Mouse (Mus musculus) left cerebral cortex, postnatal 10 days (tissue): ENCODE measurements around the gene Nnmt. TPM values are rescaled to one million over a fixed set of nuclear protein-coding genes. Genes with fewer than 3 reads are reported as not detected.

Source experiments
- DNase-seq, 2 experiments: peaks; one replicate each; pipeline ENCODE4 v3.0.0; 2021 to 2022; ENCODE audit warnings: low spot score in 2 of 2, mixed read lengths in 1 of 2; ENCODE audit errors: extremely low spot score in 1 of 2
- intact Hi-C: fragments of 180-260 bp; cut with DNase I; formaldehyde crosslinking; loops from one replicate; pipeline ENCODE4 v1.15.1; 2025
- total RNA-seq, 2 experiments: library from RNA; stranded (reverse); gene quantifications; 2 replicates each; pipeline ENCODE4 v1.2.3; 2021

Nnmt gene
- total RNA-seq, 2 experiments from 2014 or later, result 8.0 to 9.7 TPM

GRCm38 (mm10) chr9:48640881-48641280 is 35.9 kb upstream of the Nnmt start:
- intact Hi-C loops, result loop anchor here (10.0 kb wide), 1 partner anchor 844 kb away; the partner anchor contains the start of gene Ttc12
- no peak for DNase-seq

- intact Hi-C loops, result no loop called here
- no peak for DNase-seq
Observed at GRCm38 (mm10) chr9:48638176-48638803, 33.3 kb upstream of the Nnmt start.

- DNase-seq, result no peak
- intact Hi-C loops, result no loop called here
Observed at GRCm38 (mm10) chr9:48637161-48637560, 32.2 kb upstream of the Nnmt start.

GRCm38 (mm10) chr9:48635576-48636350 is 30.8 kb upstream of the Nnmt start:
- no peak for DNase-seq
- intact Hi-C loops, result no loop called here

GRCm38 (mm10) chr9:48633147-48633546 is 28.2 kb upstream of the Nnmt start:
- no peak for DNase-seq
- intact Hi-C loops, result no loop called here

- DNase-seq, result no peak
- intact Hi-C loops, result loop anchor here (2.0 kb wide), 1 partner anchor 352 kb away; no protein-coding TSS in a partner anchor
Observed at GRCm38 (mm10) chr9:48619268-48619667, 14.3 kb upstream of the Nnmt start.

- DNase-seq, result peak; percentile 64 to 71
- intact Hi-C loops, result loop anchor here (2.0 kb wide), 1 partner anchor 352 kb away; no protein-coding TSS in a partner anchor
Observed at GRCm38 (mm10) chr9:48618589-48618988, 13.6 kb upstream of the Nnmt start.

- intact Hi-C loops, result loop anchor here (2.0 kb wide), 1 partner anchor 351 kb away; no protein-coding TSS in a partner anchor
- peak in 1 of 2 experiments; percentile 44 for DNase-seq
Observed at GRCm38 (mm10) chr9:48618111-48618510, 13.2 kb upstream of the Nnmt start.

GRCm38 (mm10) chr9:48617511-48618010 is 12.6 kb upstream of the Nnmt start:
- no peak for DNase-seq

GRCm38 (mm10) chr9:48613221-48613620 is 8.3 kb upstream of the Nnmt start:
- intact Hi-C loops, result no loop called here
- no peak for DNase-seq

More at GRCm38 (mm10) chr9:48617511-48618010, 12.6 kb upstream of the Nnmt start:
- intact Hi-C loops, result loop anchor here (2.0 kb wide), 1 partner anchor 351 kb away; no protein-coding TSS in a partner anchor

GRCm38 (mm10) chr9:48612542-48612941 is 7.6 kb upstream of the Nnmt start:
- DNase-seq, result no peak
- intact Hi-C loops, result no loop called here

- DNase-seq, result no peak
- intact Hi-C loops, result no loop called here
Observed at GRCm38 (mm10) chr9:48611032-48611431, 6.1 kb upstream of the Nnmt start.

- DNase-seq, result no peak
- intact Hi-C loops, result no loop called here
Observed at GRCm38 (mm10) chr9:48609734-48610133, 4.8 kb upstream of the Nnmt start.

GRCm38 (mm10) chr9:48607417-48607816 is 2.5 kb upstream of the Nnmt start:
- intact Hi-C loops, result no loop called here
- DNase-seq, result no peak

- intact Hi-C loops, result no loop called here
Observed at GRCm38 (mm10) chr9:48606171-48606570, 1.2 kb upstream of the Nnmt start.

GRCm38 (mm10) chr9:48605697-48606096 is 744 bp upstream of the Nnmt start:
- intact Hi-C loops, result no loop called here
- no peak for DNase-seq

More at GRCm38 (mm10) chr9:48606171-48606570, 1.2 kb upstream of the Nnmt start:
- no peak for DNase-seq

GRCm38 (mm10) chr9:48604226-48604625 is 727 bp downstream of the Nnmt start:
- intact Hi-C loops, result no loop called here

GRCm38 (mm10) chr9:48600881-48601280 is 4.1 kb downstream of the Nnmt start:
- DNase-seq, result no peak
- intact Hi-C loops, result no loop called here

More at GRCm38 (mm10) chr9:48604226-48604625, 727 bp downstream of the Nnmt start:
- no peak for DNase-seq

GRCm38 (mm10) chr9:48600066-48600465 is 4.9 kb downstream of the Nnmt start:
- intact Hi-C loops, result no loop called here
- no peak for DNase-seq

- DNase-seq, result no peak
- intact Hi-C loops, result no loop called here
Observed at GRCm38 (mm10) chr9:48597494-48597893, 7.5 kb downstream of the Nnmt start.
